ENCODE assay signal across 12 mouse cellular contexts in genomic region chr14:105134076-105134475, GRCm38 (mm10).
"Had no signal": no experiment of that assay in that cellular context is flagged by ENCODE, and none has a peak within 500 bp of the region (broad histone marks: within the 10 kb centered on the region; RNA-seq: fewer than 3 reads in every experiment).

No protein-coding gene starts in this region.

- DNase-seq: retina, postnatal 1 day; right cerebral cortex, adult 18-20 months; right cerebral cortex, postnatal 14 days; right cerebral cortex, postnatal 25 days; right cerebral cortex, postnatal 4 days; spleen, adult 18-20 months; thymus, adult 18-20 months; thymus, adult 2 months; thymus, postnatal 14 days; thymus, postnatal 25 days; thymus, postnatal 36 days; thymus, postnatal 4 days had no signal
